Mouse (Mus musculus) right cerebral cortex, postnatal 4 days (tissue): ENCODE results near the gene Rrp1b.
"Not testable (repeated sequence)": the region's sequence is repeated elsewhere in the genome, so short reads cannot be mapped to it uniquely, and the experiment has no call there.

Experiments used
- DNase-seq: peaks from one replicate; pipeline ENCODE4 v3.0.0-alpha.2; 2022

Gene Rrp1b

GRCm38 (mm10) chr17:32091364-32092240 is 55.7 kb downstream of the Rrp1b start:
- peak; percentile 70 for DNase-seq

- no peak for DNase-seq
Observed at GRCm38 (mm10) chr17:32092241-32092619, 56.3 kb downstream of the Rrp1b start.

- DNase-seq, result no peak
Observed at GRCm38 (mm10) chr17:32092895-32093294, 57.0 kb downstream of the Rrp1b start.

- DNase-seq, result no peak
Observed at GRCm38 (mm10) chr17:32097676-32098075, 61.8 kb downstream of the Rrp1b start.

GRCm38 (mm10) chr17:32098905-32099304 is 63.0 kb downstream of the Rrp1b start:
- DNase-seq, result not testable (repeated sequence)

- DNase-seq, result no peak
Observed at GRCm38 (mm10) chr17:32099574-32099942, 63.7 kb downstream of the Rrp1b start.

GRCm38 (mm10) chr17:32099943-32100586 is 64.2 kb downstream of the Rrp1b start:
- peak; percentile 50 for DNase-seq

GRCm38 (mm10) chr17:32103054-32103453 is 67.2 kb downstream of the Rrp1b start:
- no peak for DNase-seq

- no peak for DNase-seq
Observed at GRCm38 (mm10) chr17:32106358-32106757, 70.5 kb downstream of the Rrp1b start.

GRCm38 (mm10) chr17:32107877-32108276 is 72.0 kb downstream of the Rrp1b start:
- DNase-seq, result no peak

GRCm38 (mm10) chr17:32108320-32109011 is 72.6 kb downstream of the Rrp1b start:
- not testable (repeated sequence) for DNase-seq

- DNase-seq, result no peak
Observed at GRCm38 (mm10) chr17:32109201-32109940, 73.5 kb downstream of the Rrp1b start.

GRCm38 (mm10) chr17:32110424-32110823 is 74.5 kb downstream of the Rrp1b start:
- no peak for DNase-seq

GRCm38 (mm10) chr17:32110980-32111780 is 75.3 kb downstream of the Rrp1b start:
- no peak for DNase-seq
